Mouse (Mus musculus) C2C12 (cell line): ENCODE measurements around the gene Dedd. TPM values are rescaled to one million over a fixed set of nuclear protein-coding genes. Genes with fewer than 3 reads are reported as not detected.
A peak's percentile ranks its signal among the peaks of the same experiment; 100 is the strongest.

Experiments used
- H3K27me3 ChIP-seq: one replicate; pipeline ENCODE4 v1.6.1; 2011; ENCODE audit not compliant: control insufficient read depth, insufficient read depth, insufficient read length
- H3K36me3 ChIP-seq: one replicate; pipeline ENCODE4 v1.6.1; 2011; ENCODE audit not compliant: control insufficient read depth, insufficient read depth
- H3K4me3 ChIP-seq: one replicate; pipeline ENCODE4 v1.5.1; 2011; ENCODE audit warnings: mild to moderate bottlenecking, control low read depth; ENCODE audit not compliant: poor library complexity, insufficient read depth, severe bottlenecking
- H3K79me2 ChIP-seq: one replicate; pipeline ENCODE4 v1.6.1; 2011; ENCODE audit not compliant: control insufficient read depth, insufficient read depth
- H3K79me3 ChIP-seq: one replicate; pipeline ENCODE4 v1.6.1; 2011; ENCODE audit warnings: low read depth, control low read depth
- H3ac ChIP-seq: one replicate; pipeline ENCODE3; 2011; ENCODE audit warnings: low read depth; ENCODE audit not compliant: control insufficient read depth, insufficient read length
- CEBPB ChIP-seq: IDR thresholded peaks from one replicate; pipeline ENCODE4 v1.6.1; 2011; ENCODE audit warnings: low read depth, mild to moderate bottlenecking, control low read depth, moderate library complexity
- CTCF ChIP-seq: IDR thresholded peaks from one replicate; pipeline ENCODE4 v1.5.1; 2011; ENCODE audit not compliant: control insufficient read depth, insufficient read depth, insufficient read length
- FOSL1 ChIP-seq: IDR thresholded peaks from one replicate; pipeline ENCODE4 v1.8.0; 2011; ENCODE audit warnings: mild to moderate bottlenecking, low read length; ENCODE audit not compliant: poor library complexity, insufficient read depth, severe bottlenecking
- MAX ChIP-seq: IDR thresholded peaks from one replicate; pipeline ENCODE4 v1.6.1; 2011; ENCODE audit warnings: mild to moderate bottlenecking, control low read depth
- MYOD1 ChIP-seq: IDR thresholded peaks from one replicate; pipeline ENCODE4 v1.6.1; 2011; ENCODE audit warnings: low read depth; ENCODE audit not compliant: control insufficient read depth, insufficient read length
- MYOG ChIP-seq: IDR thresholded peaks from one replicate; pipeline ENCODE4 v1.6.1; 2011; ENCODE audit not compliant: control insufficient read depth, insufficient read length; ENCODE audit errors: extremely low read depth
- USF1 ChIP-seq: IDR thresholded peaks from one replicate; pipeline ENCODE4 v1.6.1; 2011; ENCODE audit warnings: low read depth, mild to moderate bottlenecking, control low read depth, moderate library complexity
- polyA plus RNA-seq: library from polyadenylated mRNA; unstranded; fragments of >200 nt; fragmentation: generic; extraction: Trizol; gene quantifications from one replicate; pipeline ENCODE4 v1.2.1, GENCODE M21; 2012; ENCODE audit warnings: missing spikeins

Dedd gene
- polyA plus RNA-seq, 1 experiment, result 44.8 TPM

- no peaks in the 10 kb centered on the region for H3K36me3 ChIP-seq
- H3K4me3 ChIP-seq, result no peak overlapping the region
- H3K79me3 ChIP-seq, result no peaks in the 10 kb centered on the region
- no peaks in the 10 kb centered on the region for H3K79me2 ChIP-seq
- H3ac ChIP-seq, result no peak overlapping the region
- TF ChIP-seq CEBPB (peak; percentile 88), MYOG (no peak)
- no peaks in the 10 kb centered on the region for H3K27me3 ChIP-seq
Measured at GRCm38 (mm10) chr1:171375646-171376097, 46.7 kb downstream of the Dedd start.

- H3K79me2 ChIP-seq, result no peaks in the 10 kb centered on the region
- no peaks in the 10 kb centered on the region for H3K36me3 ChIP-seq
- TF ChIP-seq MYOG (no peak), CEBPB (no peak), MYOD1 (no peak), USF1 (no peak)
- no peaks in the 10 kb centered on the region for H3K27me3 ChIP-seq
- no peak overlapping the region for H3ac ChIP-seq
- no peak overlapping the region for H3K4me3 ChIP-seq
- H3K79me3 ChIP-seq, result no peaks in the 10 kb centered on the region
Measured at GRCm38 (mm10) chr1:171378298-171378697, 49.4 kb downstream of the Dedd start.

- Histone ChIP-seq H3ac (peak overlapping the region; percentile 47), H3K4me3 (no peak overlapping the region), H3K79me3 (no peaks in the 10 kb centered on the region), H3K79me2 (no peaks in the 10 kb centered on the region), H3K27me3 (no peaks in the 10 kb centered on the region), H3K36me3 (no peaks in the 10 kb centered on the region)
- TF ChIP-seq CTCF (peak; percentile 62), FOSL1 (no peak), USF1 (no peak), MYOD1 (no peak)
Measured at GRCm38 (mm10) chr1:171379935-171380599, 51.1 kb downstream of the Dedd start.

- Histone ChIP-seq H3K27me3 (no peaks in the 10 kb centered on the region), H3K79me2 (no peaks in the 10 kb centered on the region), H3K36me3 (no peaks in the 10 kb centered on the region), H3K4me3 (no peak overlapping the region), H3ac (no peak overlapping the region), H3K79me3 (no peaks in the 10 kb centered on the region)
- TF ChIP-seq FOSL1 (no peak), USF1 (no peak), MAX (no peak), CEBPB (no peak), MYOG (no peak), MYOD1 (no peak), CTCF (no peak)
Measured at GRCm38 (mm10) chr1:171382096-171382620, 53.2 kb downstream of the Dedd start.

GRCm38 (mm10) chr1:171384361-171384760, 55.4 kb downstream of the Dedd start:
- Histone ChIP-seq H3K79me2 (no peaks in the 10 kb centered on the region), H3K79me3 (no peaks in the 10 kb centered on the region), H3K27me3 (no peaks in the 10 kb centered on the region), H3K4me3 (no peak overlapping the region), H3K36me3 (no peaks in the 10 kb centered on the region), H3ac (no peak overlapping the region)
- no peak for TF ChIP-seq MAX
- TF ChIP-seq FOSL1, result no peak
- no peak for TF ChIP-seq CEBPB
- no peak for TF ChIP-seq MYOG
- no peak for TF ChIP-seq MYOD1
- TF ChIP-seq USF1, result no peak
- no peak for TF ChIP-seq CTCF

GRCm38 (mm10) chr1:171385171-171385570, 56.2 kb downstream of the Dedd start:
- Histone ChIP-seq H3K4me3 (no peak overlapping the region), H3K79me3 (no peaks in the 10 kb centered on the region), H3K27me3 (no peaks in the 10 kb centered on the region), H3K79me2 (no peaks in the 10 kb centered on the region), H3ac (no peak overlapping the region), H3K36me3 (no peaks in the 10 kb centered on the region)
- TF ChIP-seq MYOD1, result no peak
- no peak for TF ChIP-seq MAX
